Mouse (Mus musculus) effector memory CD4-positive, alpha-beta T cell, adult 7 months (primary cell): ENCODE data around the gene Jmjd1c. TPM values are rescaled to one million over a fixed set of nuclear protein-coding genes. Genes with fewer than 3 reads are reported as not detected.

Experiments used
- polyA plus RNA-seq: library from polyadenylated mRNA; unstranded; fragments of 100-300 nt; shearing (Covaris generic); gene quantifications from one replicate; pipeline ENCODE4 v1.2.1, GENCODE M21; 2017

The Jmjd1c gene
- 48.6 TPM for polyA plus RNA-seq

DNA sequence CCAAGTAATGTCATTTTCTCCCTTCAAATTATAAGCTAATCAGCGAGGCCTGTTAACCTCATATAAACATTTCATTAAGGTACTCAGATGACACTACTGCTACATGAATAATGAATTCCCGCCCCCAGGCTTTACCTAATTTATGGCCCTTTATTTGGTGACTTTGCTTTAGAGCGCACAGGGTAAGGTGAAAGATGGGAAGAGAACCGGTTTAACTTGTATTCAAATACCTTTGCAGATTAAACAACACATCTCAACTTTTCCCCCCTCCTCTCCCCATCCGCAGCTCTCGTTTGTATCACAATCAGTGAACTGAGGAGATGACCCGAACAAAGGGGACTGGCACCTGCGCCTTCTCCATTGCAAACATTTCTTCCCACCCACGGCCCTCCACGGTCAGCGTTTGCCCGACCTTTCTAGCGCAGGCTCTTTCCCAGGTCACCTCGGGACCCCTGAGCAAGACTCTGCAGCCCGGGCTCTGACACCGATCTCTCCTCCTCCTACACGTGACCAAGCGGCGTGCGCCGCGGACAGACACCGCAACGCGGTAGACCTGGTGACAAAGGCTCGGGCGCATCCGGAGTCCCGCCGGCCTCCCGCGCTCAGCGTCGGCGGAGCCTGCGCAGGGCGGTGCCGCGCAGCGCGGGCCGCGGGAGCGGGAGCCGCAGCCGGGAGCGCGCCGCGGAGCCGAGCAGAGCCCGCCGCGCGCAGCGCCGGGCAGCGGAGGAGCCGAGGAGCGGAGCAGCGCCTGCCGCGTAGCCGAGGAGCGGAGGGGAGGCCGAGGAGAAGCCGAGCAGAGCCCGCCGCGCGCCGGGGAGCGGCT lies at the start of gene Jmjd1c:
Gene Jmjd1c (plus strand): TSS at position 328 of the 823 bp plus-strand sequence.

GRCm38 (mm10) chr10:67096621-67097436 lies 904 bp downstream of the Jmjd1c start, which contains the start of gene Reep3:
Gene Reep3 (minus strand): TSS chr10:67096945.

GRCm38 (mm10) chr10:67285176-67285814 lies 189.4 kb downstream of the Jmjd1c start, which contains the start of gene Nrbf2:
Gene Nrbf2 (minus strand): TSS chr10:67285305.

Other genes with a start within 250 kb of the Jmjd1c start
- gene Reep3, start 820 bp downstream of the Jmjd1c start, polyA plus RNA-seq = 19.1 TPM
- 73.8 TPM for gene Nrbf2, start 189.2 kb downstream of the Jmjd1c start, polyA plus RNA-seq